Comparison of ENCODE assay signal across 17 mouse cellular contexts in the genomic region with DNA sequence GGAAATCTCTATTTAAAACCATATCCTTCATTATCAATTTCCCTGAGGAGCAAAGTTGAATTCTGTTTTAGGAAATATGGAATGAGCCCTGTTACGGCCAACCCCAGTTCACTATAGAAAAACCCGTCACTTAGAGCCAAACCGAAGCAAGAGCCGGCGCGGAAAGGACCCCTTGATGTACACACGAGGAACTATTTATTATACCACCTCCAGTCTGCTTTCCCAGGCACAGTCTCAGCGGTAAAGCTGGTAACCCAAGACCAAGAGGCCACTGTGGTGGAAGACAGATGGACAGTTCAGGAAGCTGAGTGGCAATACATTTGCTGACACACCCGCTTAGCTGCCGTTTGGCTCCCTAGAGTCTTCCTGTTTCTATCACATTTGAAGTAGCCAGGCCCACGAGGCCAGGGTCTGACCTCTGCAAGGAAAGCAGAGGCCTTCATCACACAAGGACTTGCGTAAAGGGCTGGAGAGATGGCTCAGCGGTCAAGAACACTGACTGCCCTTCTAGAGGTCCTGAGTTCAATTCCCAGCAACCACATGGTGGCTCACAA. TPM values are rescaled to one million over a fixed set of nuclear protein-coding genes. Genes with fewer than 3 reads are reported as not detected.
DNase-seq lines count a peak whose midpoint lies in the region; ATAC-seq and TF ChIP-seq lines count a peak whose summit lies in the region.
"Had no signal": no experiment of that assay in that cellular context is flagged by ENCODE, and none has a peak within 500 bp of the region (broad histone marks: within the 10 kb centered on the region; RNA-seq: fewer than 3 reads in every experiment).

No protein-coding gene starts in this region.

- H3K36me3 ChIP-seq in kidney, postnatal 0 days (ENCODE audit: insufficient read depth, low read length), result no peaks in the 10 kb centered on the region
- H3K36me3 ChIP-seq: forebrain, embryonic 12.5 days; heart, embryonic 13.5 days; stomach, embryonic 15.5 days had no signal

- no peak overlapping the region for H3K27ac ChIP-seq in kidney, postnatal 0 days
- H3K27ac ChIP-seq: forebrain, embryonic 12.5 days; heart, embryonic 13.5 days; stomach, embryonic 15.5 days had no signal

- no peaks in the 10 kb centered on the region for H3K27me3 ChIP-seq in kidney, postnatal 0 days (ENCODE audit: insufficient read depth, low read length)
- H3K27me3 ChIP-seq: forebrain, embryonic 12.5 days; megakaryocyte, embryonic 14.5 days; stomach, embryonic 15.5 days had no signal

- H3K4me1 ChIP-seq in kidney, postnatal 0 days (replicated peaks; ENCODE audit: insufficient read depth, low read length), result no peaks in the 10 kb centered on the region
- H3K4me1 ChIP-seq: heart, embryonic 13.5 days; stomach, embryonic 15.5 days had no signal

- peak; percentile 85 for DNase-seq in heart, adult 11 months
- DNase-seq in heart, adult 9 months (ENCODE audit: low spot score in 2 of 2), result no peak
- DNase-seq in embryo, embryonic 10.5 days (ENCODE audit: low spot score), result peak; percentile 33
- peak; percentile 31 for DNase-seq in kidney, postnatal 0 days (ENCODE audit: low spot score)
- no peak for DNase-seq in left cerebral cortex, postnatal 10 days (ENCODE audit: extremely low spot score in 1 of 2, low spot score in 2 of 2)
- no peak for DNase-seq in right cerebral cortex, adult 2 months (ENCODE audit: low spot score in 2 of 2)
- no peak for DNase-seq in right cerebral cortex, postnatal 4 days
- DNase-seq: cerebellum, adult 2 months; gastrocnemius, postnatal 36 days; heart, postnatal 4 days; lung, postnatal 10 days had no signal

- no peak overlapping the region for H3K4me2 ChIP-seq in kidney, postnatal 0 days (ENCODE audit: low read length)
- H3K4me2 ChIP-seq: forebrain, embryonic 12.5 days; heart, embryonic 13.5 days; stomach, embryonic 15.5 days had no signal

- no peak for ATAC-seq in kidney, postnatal 0 days (replicated peaks; ENCODE audit: low FRiP score, low read depth)
- ATAC-seq in megakaryocyte progenitor cell, adult 5-6 weeks (replicated peaks; ENCODE audit: poor library complexity), result 0 out of 2 replicates have a peak, but pooled peaks have one; percentile 11
- ATAC-seq: inflammation-experienced regulatory T-cells, adult 6 months had no signal

- no peaks in the 10 kb centered on the region for H3K9me3 ChIP-seq in kidney, postnatal 0 days (replicated peaks; ENCODE audit: low read length)
- H3K9me3 ChIP-seq: forebrain, embryonic 12.5 days; heart, embryonic 13.5 days; megakaryocyte, embryonic 14.5 days; stomach, embryonic 15.5 days had no signal

- intact Hi-C loops in left cerebral cortex, postnatal 10 days (cut with DNase I), result no loop called here

- no peak overlapping the region for H3K9ac ChIP-seq in kidney, postnatal 0 days (ENCODE audit: low read depth, low read length)
- H3K9ac ChIP-seq: forebrain, embryonic 12.5 days; heart, embryonic 13.5 days; stomach, embryonic 15.5 days had no signal

- no peak for TF ChIP-seq CTCF in kidney, postnatal 0 days (IDR thresholded peaks at IDR 0.05; ENCODE audit: low read depth)

- WGBS in kidney, postnatal 0 days, result 51% methylated on average over 13 of the region's 13 CpGs

- no peak overlapping the region for H3K4me3 ChIP-seq in kidney, postnatal 0 days (replicated peaks; ENCODE audit: low read depth, low read length)
- H3K4me3 ChIP-seq: forebrain, embryonic 12.5 days; heart, embryonic 13.5 days; megakaryocyte, embryonic 14.5 days; stomach, embryonic 15.5 days had no signal

RNA-seq across cellular contexts. Expression of a gene that starts 21.6 kb away (rescaled TPM):
- 2.1 and 2.3 TPM in 2 replicates for polyA plus RNA-seq in kidney, postnatal 0 days (2015; fragmentation: Nextera tagmentation; extraction: Ambion mirVana)
- total RNA-seq in megakaryocyte progenitor cell, adult 5-6 weeks (2015), result not detected in 2 replicates
- not detected in 2 replicates for total RNA-seq in megakaryocyte progenitor cell, adult 5-6 weeks (2017)
- total RNA-seq in left cerebral cortex, postnatal 10 days (2021), result 1 to 10 TPM; 7.8 to 9.8 TPM

Comparison
In these comparisons a context has a peak if more than half of its experiments do, and no peak if none do; other contexts are left out.
1. DNase-seq: peak in heart, adult 11 months (single experiment), embryo, embryonic 10.5 days (single experiment) and kidney, postnatal 0 days (single experiment); none in heart, adult 9 months (0 of 2), left cerebral cortex, postnatal 10 days (0 of 2), right cerebral cortex, adult 2 months (0 of 2) and right cerebral cortex, postnatal 4 days (single experiment).
2. RNA of a gene that starts 21.6 kb away (total RNA-seq): 7.8 to 9.8 TPM in left cerebral cortex, postnatal 10 days; not detected in megakaryocyte progenitor cell, adult 5-6 weeks; every median in the first group is over 4 times any median in the second.